Mouse (Mus musculus): Measurements from ENCODE around the gene Phxr2.
A peak's percentile ranks its signal among the peaks of the same experiment; 100 is the strongest.

Phxr2 gene

GRCm38 (mm10) chr10:99132189-99132588, 6.1 kb upstream of the Phxr2 start:
- DNase-seq = peak; percentile 91

- DNase-seq = no peak
Observed at GRCm38 (mm10) chr10:99131298-99131697, 5.2 kb upstream of the Phxr2 start.

- DNase-seq = peak; percentile 97
Observed at GRCm38 (mm10) chr10:99130611-99131010, 4.5 kb upstream of the Phxr2 start.

- DNase-seq = peak; percentile 90
Observed at GRCm38 (mm10) chr10:99127691-99128261, 1.7 kb upstream of the Phxr2 start.

- DNase-seq = peak; percentile 91
Observed at GRCm38 (mm10) chr10:99126954-99127353, 829 bp upstream of the Phxr2 start.

- no peak for DNase-seq
Observed at GRCm38 (mm10) chr10:99119471-99119870, 6.7 kb downstream of the Phxr2 start.

GRCm38 (mm10) chr10:99118697-99119096, 7.4 kb downstream of the Phxr2 start:
- no peak for DNase-seq

- peak; percentile 17 for DNase-seq
Observed at GRCm38 (mm10) chr10:99117876-99118275, 8.2 kb downstream of the Phxr2 start.

GRCm38 (mm10) chr10:99116650-99117615, 9.2 kb downstream of the Phxr2 start:
- DNase-seq = peak; percentile 82

GRCm38 (mm10) chr10:99116237-99116632, 9.9 kb downstream of the Phxr2 start:
- DNase-seq = no peak

GRCm38 (mm10) chr10:99115471-99116236, 10.5 kb downstream of the Phxr2 start:
- DNase-seq = peak; percentile 52

GRCm38 (mm10) chr10:99114295-99114694, 11.8 kb downstream of the Phxr2 start:
- peak; percentile 71 for DNase-seq

- DNase-seq = peak; percentile 18
Observed at GRCm38 (mm10) chr10:99113533-99113932, 12.6 kb downstream of the Phxr2 start.

- DNase-seq = peak; percentile 85
Observed at GRCm38 (mm10) chr10:99108431-99108982, 17.6 kb downstream of the Phxr2 start.

GRCm38 (mm10) chr10:99107964-99108363, 18.2 kb downstream of the Phxr2 start, which contains the start of gene Galnt4:
Galnt4 (plus strand) TSS chr10:99108159.
- DNase-seq = peak; percentile 99

- DNase-seq = peak; percentile 99
Observed at GRCm38 (mm10) chr10:99106703-99107631, 19.2 kb downstream of the Phxr2 start, which contains the start of gene Poc1b. Poc1b (plus strand) TSS chr10:99107036.

- DNase-seq = peak; percentile 76
Observed at GRCm38 (mm10) chr10:99106311-99106702, 19.8 kb downstream of the Phxr2 start.

- peak; percentile 57 for DNase-seq
Observed at GRCm38 (mm10) chr10:99105522-99105921, 20.6 kb downstream of the Phxr2 start.

GRCm38 (mm10) chr10:99097374-99097773, 28.8 kb downstream of the Phxr2 start:
- peak; percentile 75 for DNase-seq

GRCm38 (mm10) chr10:99095114-99095513, 31.0 kb downstream of the Phxr2 start:
- DNase-seq = peak; percentile 55

GRCm38 (mm10) chr10:99093364-99093763, 32.8 kb downstream of the Phxr2 start:
- DNase-seq = peak; percentile 51

GRCm38 (mm10) chr10:99089906-99090305, 36.2 kb downstream of the Phxr2 start:
- DNase-seq = peak; percentile 31

All from heart, adult 11 months (tissue).